Comparison of ENCODE assay signal across 9 mouse cellular contexts in the genomic region with DNA sequence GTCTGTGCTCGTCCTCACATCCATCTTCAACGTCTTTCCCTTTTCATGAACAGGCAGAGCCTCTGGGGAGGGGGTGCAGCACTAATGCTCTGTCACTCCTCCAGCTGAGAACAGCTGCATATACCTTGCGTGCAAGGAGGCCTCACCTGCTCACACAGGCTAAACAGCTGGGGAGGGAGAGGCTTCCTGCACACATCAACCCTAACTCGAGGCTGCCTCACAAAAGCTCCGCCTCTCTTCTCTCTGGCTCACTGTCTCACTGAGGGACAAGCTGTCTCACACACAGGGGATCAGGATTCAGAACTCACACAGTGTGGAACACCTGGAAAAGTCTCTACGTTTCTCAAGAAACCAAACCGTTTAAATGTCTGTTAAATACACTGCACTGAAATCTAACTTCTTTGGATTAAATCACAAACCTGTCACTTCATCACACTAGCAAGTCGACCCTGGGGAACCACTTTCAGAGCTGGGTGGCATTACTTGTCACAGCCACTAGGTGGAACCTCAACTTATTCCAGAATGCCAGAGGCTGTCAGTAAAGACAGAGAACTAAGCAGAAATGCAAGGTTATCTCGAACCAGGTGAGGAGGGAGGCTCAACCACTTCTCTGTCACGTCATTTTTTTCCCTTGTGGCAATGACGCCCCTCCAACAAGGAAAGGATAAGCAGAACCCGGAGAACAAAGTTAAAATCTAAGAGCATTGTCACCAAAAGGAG.
DNase-seq lines count a peak whose midpoint lies in the region; ATAC-seq and TF ChIP-seq lines count a peak whose summit lies in the region.
"Had no signal": no experiment of that assay in that cellular context is flagged by ENCODE, and none has a peak within 500 bp of the region (broad histone marks: within the 10 kb centered on the region; RNA-seq: fewer than 3 reads in every experiment).

No protein-coding gene starts in this region.

- H3K27me3 ChIP-seq in liver, embryonic 12.5 days (replicated peaks) = no peaks in the 10 kb centered on the region
- H3K27me3 ChIP-seq in liver, embryonic 11.5 days (replicated peaks; ENCODE audit: control insufficient read depth, insufficient read depth, low read length) = no peaks in the 10 kb centered on the region
- H3K27me3 ChIP-seq in heart, embryonic 13.5 days (replicated peaks) = no peaks in the 10 kb centered on the region
- H3K27me3 ChIP-seq in kidney, postnatal 0 days (ENCODE audit: insufficient read depth, low read length) = no peaks in the 10 kb centered on the region
- H3K27me3 ChIP-seq in neural tube, embryonic 14.5 days (ENCODE audit: control insufficient read depth, insufficient read depth, low read length) = no peaks in the 10 kb centered on the region
- H3K27me3 ChIP-seq: stomach, embryonic 15.5 days had no signal

- H3K4me2 ChIP-seq in liver, embryonic 12.5 days = no peak overlapping the region
- H3K4me2 ChIP-seq in liver, embryonic 11.5 days = no peak overlapping the region
- H3K4me2 ChIP-seq in heart, embryonic 13.5 days = no peak overlapping the region
- no peak overlapping the region for H3K4me2 ChIP-seq in kidney, postnatal 0 days (ENCODE audit: low read length)
- no peak overlapping the region for H3K4me2 ChIP-seq in neural tube, embryonic 14.5 days (ENCODE audit: low read depth, low read length)
- H3K4me2 ChIP-seq: stomach, embryonic 15.5 days had no signal

- no peak overlapping the region for H3K27ac ChIP-seq in liver, embryonic 12.5 days
- H3K27ac ChIP-seq in liver, embryonic 11.5 days (ENCODE audit: low read depth, low read length) = no peak overlapping the region
- 0 out of 2 replicates have a peak overlapping the region, but pooled peaks have one; percentile 30 for H3K27ac ChIP-seq in heart, embryonic 13.5 days (replicated peaks)
- no peak overlapping the region for H3K27ac ChIP-seq in kidney, postnatal 0 days
- H3K27ac ChIP-seq in neural tube, embryonic 14.5 days (ENCODE audit: low read depth, low read length) = no peak overlapping the region
- H3K27ac ChIP-seq: stomach, embryonic 15.5 days had no signal

- no peaks in the 10 kb centered on the region for H3K4me1 ChIP-seq in liver, embryonic 12.5 days
- H3K4me1 ChIP-seq in liver, embryonic 11.5 days (replicated peaks; ENCODE audit: control insufficient read depth, insufficient read depth, low read length) = peaks cover 4% of the 10 kb centered on the region
- H3K4me1 ChIP-seq in heart, embryonic 13.5 days = peaks cover 74% of the 10 kb centered on the region
- H3K4me1 ChIP-seq in kidney, postnatal 0 days (replicated peaks; ENCODE audit: insufficient read depth, low read length) = no peaks in the 10 kb centered on the region
- H3K4me1 ChIP-seq in lung, adult 2 months (ENCODE audit: control insufficient read depth, insufficient read depth, low read length) = no peaks in the 10 kb centered on the region
- peaks cover 4% of the 10 kb centered on the region; the same call in 1 of the 2 replicates for H3K4me1 ChIP-seq in neural tube, embryonic 14.5 days (ENCODE audit: control insufficient read depth, insufficient read depth, low read length)
- H3K4me1 ChIP-seq: stomach, embryonic 15.5 days had no signal

- no peak for DNase-seq in liver, embryonic 11.5 days (ENCODE audit: low spot score)
- peak; percentile 42 to 63 for DNase-seq in cerebellum, postnatal 36 days
- DNase-seq in kidney, postnatal 0 days (ENCODE audit: low spot score) = peak; percentile 82
- peak; percentile 26 for DNase-seq in lung, adult 2 months
- no peak for DNase-seq in testis, postnatal 14 days (ENCODE audit: low spot score)

- H3K9me3 ChIP-seq in liver, embryonic 12.5 days (replicated peaks) = no peaks in the 10 kb centered on the region
- H3K9me3 ChIP-seq in liver, embryonic 11.5 days (ENCODE audit: control insufficient read depth, low read length) = no peaks in the 10 kb centered on the region
- H3K9me3 ChIP-seq in heart, embryonic 13.5 days = no peaks in the 10 kb centered on the region
- H3K9me3 ChIP-seq in kidney, postnatal 0 days (replicated peaks; ENCODE audit: low read length) = no peaks in the 10 kb centered on the region
- H3K9me3 ChIP-seq in neural tube, embryonic 14.5 days (ENCODE audit: control insufficient read depth, low read length) = no peaks in the 10 kb centered on the region
- H3K9me3 ChIP-seq: stomach, embryonic 15.5 days had no signal

- no peaks in the 10 kb centered on the region for H3K36me3 ChIP-seq in liver, embryonic 12.5 days
- no peaks in the 10 kb centered on the region for H3K36me3 ChIP-seq in liver, embryonic 11.5 days (ENCODE audit: control insufficient read depth, insufficient read depth, low read length)
- peaks cover 27% of the 10 kb centered on the region for H3K36me3 ChIP-seq in heart, embryonic 13.5 days
- no peaks in the 10 kb centered on the region for H3K36me3 ChIP-seq in kidney, postnatal 0 days (ENCODE audit: insufficient read depth, low read length)
- H3K36me3 ChIP-seq in neural tube, embryonic 14.5 days (ENCODE audit: control insufficient read depth, insufficient read depth, low read length) = no peaks in the 10 kb centered on the region
- H3K36me3 ChIP-seq: stomach, embryonic 15.5 days had no signal

- no peak for TF ChIP-seq POLR2A in lung, adult 2 months (IDR thresholded peaks at IDR 0.05; ENCODE audit: borderline replicate concordance, extremely low read depth, low read depth, low read length)

- peak; percentile 8; the same call in 1 of the 2 replicates for ATAC-seq in liver, embryonic 12.5 days
- no peak; the same call in 1 of the 2 replicates for ATAC-seq in liver, embryonic 11.5 days (replicated peaks; ENCODE audit: low FRiP score)
- ATAC-seq in heart, embryonic 13.5 days (ENCODE audit: extremely low read depth, insufficient number of reproducible peaks, low FRiP score, low TSS enrichment) = 0 out of 2 replicates have a peak, but pooled peaks have one; percentile 23
- peak; percentile 33; the same call in 1 of the 2 replicates for ATAC-seq in kidney, postnatal 0 days (replicated peaks; ENCODE audit: low FRiP score, low read depth)
- peak; percentile 45; the same call in 1 of the 2 replicates for ATAC-seq in neural tube, embryonic 14.5 days (ENCODE audit: low read depth)

- H3K9ac ChIP-seq in liver, embryonic 12.5 days = no peak overlapping the region
- no peak overlapping the region for H3K9ac ChIP-seq in liver, embryonic 11.5 days (ENCODE audit: low read depth, low read length)
- no peak overlapping the region for H3K9ac ChIP-seq in heart, embryonic 13.5 days
- H3K9ac ChIP-seq in kidney, postnatal 0 days (ENCODE audit: low read depth, low read length) = no peak overlapping the region
- H3K9ac ChIP-seq in neural tube, embryonic 14.5 days (replicated peaks; ENCODE audit: low read depth, low read length) = no peak overlapping the region
- H3K9ac ChIP-seq: stomach, embryonic 15.5 days had no signal

- peak; percentile 84 for TF ChIP-seq CTCF in kidney, postnatal 0 days (IDR thresholded peaks at IDR 0.05; ENCODE audit: low read depth)
- peak; percentile 39; the same call in 1 of the 2 replicates for TF ChIP-seq CTCF in lung, adult 2 months (IDR thresholded peaks at IDR 0.05; ENCODE audit: insufficient read depth, low read length)

- no peak overlapping the region for H3K4me3 ChIP-seq in liver, embryonic 12.5 days
- no peak overlapping the region for H3K4me3 ChIP-seq in liver, embryonic 11.5 days (ENCODE audit: low read depth, low read length)
- H3K4me3 ChIP-seq in heart, embryonic 13.5 days = no peak overlapping the region
- no peak overlapping the region for H3K4me3 ChIP-seq in kidney, postnatal 0 days (replicated peaks; ENCODE audit: low read depth, low read length)
- H3K4me3 ChIP-seq in lung, adult 2 months (replicated peaks; ENCODE audit: extremely low read depth, low read depth, low read length) = no peak overlapping the region
- H3K4me3 ChIP-seq in neural tube, embryonic 14.5 days (ENCODE audit: low read depth, low read length) = no peak overlapping the region
- H3K4me3 ChIP-seq: stomach, embryonic 15.5 days had no signal

- WGBS in liver, embryonic 12.5 days (ENCODE audit: insufficient replicate concordance) = 27% methylated on average over 12 of the region's 12 CpGs
- 26% methylated on average over 12 of the region's 12 CpGs for WGBS in liver, embryonic 11.5 days
- 27% methylated on average over 12 of the region's 12 CpGs for WGBS in heart, embryonic 13.5 days
- 30% methylated on average over 12 of the region's 12 CpGs for WGBS in kidney, postnatal 0 days
- WGBS in lung, adult 2 months = 31% methylated on average over 12 of the region's 12 CpGs
- 15% methylated on average over 12 of the region's 12 CpGs for WGBS in neural tube, embryonic 14.5 days

Comparison
In these comparisons a context has a peak if more than half of its experiments do, and no peak if none do; other contexts are left out.
1. DNase-seq: peak in cerebellum, postnatal 36 days (2 of 2), kidney, postnatal 0 days (single experiment) and lung, adult 2 months (single experiment); none in liver, embryonic 11.5 days (single experiment) and testis, postnatal 14 days (single experiment).